In genomic region chr15:98676940-98677728, GRCm38 (mm10) we compare ENCODE assay signal across 8 mouse cellular contexts. TPM values are rescaled to one million over a fixed set of nuclear protein-coding genes. Genes with fewer than 3 reads are reported as not detected.
DNase-seq lines count a peak whose midpoint lies in the region; ATAC-seq lines count a peak whose summit lies in the region.

Gene Rnd1, minus strand, starts transcription at chr15:98677461.

- 0% methylated on average over 34 of the region's 37 CpGs for WGBS in hindbrain, embryonic 13.5 days

- peak; percentile 63 for DNase-seq in T-cell, adult 2 months (ENCODE audit: low spot score)
- DNase-seq in cerebellum, postnatal 25 days = peak; percentile 92 to 94
- DNase-seq in frontal cortex, postnatal 14 days (ENCODE audit: low spot score in 2 of 2) = peak; percentile 82 to 88
- peak; percentile 78 to 92 for DNase-seq in layer of hippocampus, postnatal 14 days (ENCODE audit: low spot score in 2 of 2)
- DNase-seq in lung, postnatal 10 days = peak; percentile 87
- peak; percentile 58 for DNase-seq in ovary, postnatal 14 days (ENCODE audit: low spot score)
- DNase-seq in thymus, postnatal 10 days (ENCODE audit: low spot score in 2 of 2) = peak; percentile 60 to 64

- H3K36me3 ChIP-seq in hindbrain, embryonic 13.5 days = no peaks in the 10 kb centered on the region

- H3K27me3 ChIP-seq in hindbrain, embryonic 13.5 days = peaks cover 16% of the 10 kb centered on the region

- H3K9ac ChIP-seq in hindbrain, embryonic 13.5 days = peak within 1 kb of the TSS; percentile 73

- H3K4me2 ChIP-seq in hindbrain, embryonic 13.5 days = peak within 1 kb of the TSS; percentile 99

- no peaks in the 10 kb centered on the region for H3K9me3 ChIP-seq in hindbrain, embryonic 13.5 days

- peaks cover 39% of the 10 kb centered on the region for H3K4me1 ChIP-seq in hindbrain, embryonic 13.5 days (replicated peaks)

- peak; percentile 93 for ATAC-seq in hindbrain, embryonic 13.5 days (ENCODE audit: low FRiP score)

- peak within 1 kb of the TSS; percentile 56 for H3K4me3 ChIP-seq in hindbrain, embryonic 13.5 days

- no peak within 1 kb of the TSS for H3K27ac ChIP-seq in hindbrain, embryonic 13.5 days

RNA-seq across cellular contexts. Expression of gene Rnd1, which starts in this region (rescaled TPM):
- 7.3 and 7.4 TPM in 2 replicates for polyA plus RNA-seq in hindbrain, embryonic 13.5 days (2015; fragmentation: Nextera tagmentation; extraction: Ambion mirVana)
- total RNA-seq in layer of hippocampus, postnatal 14 days (2021) = 10 to 100 TPM; 18.8 to 21.5 TPM
